Mouse (Mus musculus) frontal cortex, postnatal 14 days (tissue): ENCODE data around the gene Rpa2.
"Not testable (repeated sequence)": the region's sequence is repeated elsewhere in the genome, so short reads cannot be mapped to it uniquely, and the experiment has no call there.

Experiments used
- DNase-seq, 2 experiments: peaks; one replicate each; pipeline ENCODE4 v3.0.0; 2022; ENCODE audit warnings: low spot score in 2 of 2

The Rpa2 gene

DNA sequence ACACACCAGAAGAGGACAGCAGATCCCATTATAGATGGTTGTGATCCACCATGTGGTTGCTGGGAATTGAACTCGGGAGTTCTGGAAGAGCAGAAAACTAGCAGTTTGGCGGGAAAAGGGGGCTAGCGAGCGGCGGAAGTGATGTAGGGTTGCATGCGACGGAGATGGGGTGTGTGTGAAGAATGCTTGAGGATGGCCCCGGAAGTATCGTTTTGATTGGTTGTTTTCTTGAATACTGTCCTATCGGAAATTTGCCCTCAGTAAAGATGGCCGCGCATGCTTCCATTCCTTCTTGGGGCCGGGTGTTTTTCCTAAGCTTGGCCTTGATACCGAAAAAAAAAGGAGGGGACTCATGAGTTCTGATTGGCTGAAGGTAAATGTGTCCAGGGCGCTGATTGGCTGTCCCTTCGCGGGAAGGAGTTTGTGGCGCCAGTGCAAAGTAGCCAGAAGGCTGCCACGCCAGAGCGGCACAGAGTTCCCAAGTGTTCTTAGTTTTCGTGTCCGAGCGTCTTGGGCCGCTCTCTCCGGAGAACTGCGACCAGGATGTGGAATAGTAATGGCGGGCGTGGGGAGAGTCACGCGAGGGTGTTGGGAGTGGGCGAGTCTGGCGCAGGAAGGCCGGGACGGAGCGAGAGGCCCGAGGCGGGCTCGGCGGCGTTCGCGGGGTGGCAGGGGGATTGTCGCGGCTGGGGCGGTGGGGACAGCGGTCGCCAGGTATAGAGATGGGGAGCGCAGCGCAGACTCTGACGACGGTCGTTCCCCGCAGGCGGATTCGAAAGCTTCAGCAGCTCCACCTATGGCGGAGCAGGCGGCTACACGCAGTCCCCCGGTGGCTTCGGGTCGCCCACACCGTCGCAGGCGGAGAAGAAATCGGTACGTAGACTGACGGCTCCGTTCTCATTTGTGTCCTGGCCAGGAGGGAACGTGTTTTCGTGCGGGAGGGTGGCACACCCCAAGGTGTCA lies at the start of gene Rpa2:
Gene Rpa2 (plus strand): TSS at position 419 of the 963 bp plus-strand sequence.
- peak; percentile 98 to 99 for DNase-seq

DNA sequence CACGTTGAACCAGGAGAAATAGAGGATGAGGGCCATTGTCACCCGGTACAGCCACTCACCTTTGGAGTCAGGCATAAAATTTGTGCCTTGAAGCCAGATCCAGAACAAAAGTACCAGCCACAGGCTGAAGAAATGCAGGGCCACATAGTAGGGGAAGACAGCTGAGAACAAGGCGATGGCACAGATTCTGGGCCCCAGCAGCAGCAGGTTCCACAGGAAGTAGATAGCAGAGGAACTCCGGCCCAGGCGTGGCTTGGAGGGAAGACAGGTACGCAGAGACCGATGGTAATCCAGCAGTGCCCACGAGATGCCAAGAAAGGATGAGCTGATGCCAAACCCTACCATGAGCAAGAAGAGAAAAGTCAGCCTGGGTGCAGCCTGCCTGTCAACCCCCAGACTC lies 39.9 kb upstream of the Rpa2 start:
- no peak for DNase-seq

GRCm38 (mm10) chr4:132731616-132732015 lies 36.5 kb upstream of the Rpa2 start:
- no peak for DNase-seq

DNA sequence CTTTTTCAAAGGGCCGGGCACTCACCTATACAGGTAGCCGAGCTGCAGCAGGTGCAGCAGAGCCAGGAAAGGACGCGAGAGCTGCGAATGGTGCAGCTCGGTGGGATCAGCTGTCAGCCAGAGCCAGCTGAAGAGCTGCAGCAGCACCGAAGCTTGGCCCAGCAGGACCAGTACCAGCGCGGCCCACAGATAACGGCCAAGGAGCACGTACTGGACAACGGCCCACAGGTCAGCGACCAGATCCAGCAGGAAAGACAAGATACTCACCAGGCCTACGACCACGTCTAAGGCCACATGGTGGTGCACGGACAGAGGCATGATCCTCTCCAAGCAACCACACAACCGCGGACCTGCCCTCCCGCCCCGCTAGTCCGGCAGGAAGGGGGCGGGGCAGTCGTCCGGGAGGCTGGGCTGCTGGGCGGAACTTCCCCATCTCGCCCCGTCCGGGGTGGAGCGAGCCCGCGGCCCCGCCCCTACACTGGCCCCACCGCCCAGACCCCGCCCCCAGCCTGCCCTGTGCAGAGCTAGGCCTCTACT lies 35.9 kb upstream of the Rpa2 start, which contains the start of gene Xkr8:
Gene Xkr8 (minus strand): TSS at position 399 of the 537 bp plus-strand sequence.
- DNase-seq: peak; percentile 41 to 49

- DNase-seq: no peak
These were observed 34.9 kb upstream of the Rpa2 start for GRCm38 (mm10) chr4:132733071-132733770.

GRCm38 (mm10) chr4:132734766-132735165 lies 33.4 kb upstream of the Rpa2 start:
- no peak for DNase-seq

GRCm38 (mm10) chr4:132735389-132735788 lies 32.7 kb upstream of the Rpa2 start:
- DNase-seq: no peak

GRCm38 (mm10) chr4:132735894-132736293 lies 32.2 kb upstream of the Rpa2 start:
- no peak for DNase-seq

DNA sequence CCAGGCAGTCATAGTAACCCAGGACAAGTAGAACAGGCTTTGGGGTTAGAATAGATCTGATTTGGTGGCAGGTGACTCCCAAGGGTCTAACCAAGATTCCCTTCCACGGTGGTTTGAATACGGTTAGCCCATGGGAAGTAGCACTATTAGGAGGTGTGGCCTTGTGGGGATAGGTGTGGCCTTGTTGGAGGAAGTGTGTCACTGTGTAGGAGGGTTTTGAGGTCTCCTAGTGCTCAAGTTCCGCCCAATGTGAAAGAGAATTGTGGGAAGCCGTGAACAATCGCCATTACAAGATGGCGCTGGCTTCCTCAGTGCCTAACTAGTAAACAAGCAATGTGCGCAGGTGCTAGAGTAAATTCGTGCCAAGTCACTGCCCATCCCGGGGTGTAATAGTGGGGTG lies 31.0 kb upstream of the Rpa2 start:
- not testable (repeated sequence) for DNase-seq

DNA sequence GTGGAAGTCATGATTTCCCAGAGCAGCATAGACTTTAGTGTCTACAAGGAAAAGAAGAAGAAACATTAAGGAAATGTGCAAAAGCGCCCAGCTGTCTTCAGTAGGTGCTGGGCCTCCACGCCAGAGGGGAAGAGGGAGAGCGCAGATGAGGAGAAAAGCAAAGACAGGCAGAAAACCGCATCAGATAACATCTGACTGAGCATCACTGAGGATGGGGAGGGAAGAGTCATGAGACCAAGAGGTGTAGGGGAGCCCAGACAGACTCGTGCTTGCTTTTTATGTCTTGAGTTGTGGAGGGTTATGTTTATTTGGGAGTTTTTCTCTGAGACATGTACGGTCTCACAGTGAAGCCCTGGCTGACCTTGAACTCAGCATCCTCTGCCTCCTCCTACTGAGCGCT lies 26.6 kb upstream of the Rpa2 start:
- DNase-seq: no peak

GRCm38 (mm10) chr4:132743992-132744911 lies 23.9 kb upstream of the Rpa2 start:
- DNase-seq: peak; percentile 40 to 65

GRCm38 (mm10) chr4:132746911-132747517 lies 21.1 kb upstream of the Rpa2 start:
- DNase-seq: no peak

- no peak for DNase-seq
These were observed 20.4 kb upstream of the Rpa2 start for GRCm38 (mm10) chr4:132747664-132748259.

- DNase-seq: no peak
These were observed 19.4 kb upstream of the Rpa2 start for GRCm38 (mm10) chr4:132748778-132749177.

- DNase-seq: no peak
These were observed 18.7 kb upstream of the Rpa2 start for GRCm38 (mm10) chr4:132749258-132749982.

DNA sequence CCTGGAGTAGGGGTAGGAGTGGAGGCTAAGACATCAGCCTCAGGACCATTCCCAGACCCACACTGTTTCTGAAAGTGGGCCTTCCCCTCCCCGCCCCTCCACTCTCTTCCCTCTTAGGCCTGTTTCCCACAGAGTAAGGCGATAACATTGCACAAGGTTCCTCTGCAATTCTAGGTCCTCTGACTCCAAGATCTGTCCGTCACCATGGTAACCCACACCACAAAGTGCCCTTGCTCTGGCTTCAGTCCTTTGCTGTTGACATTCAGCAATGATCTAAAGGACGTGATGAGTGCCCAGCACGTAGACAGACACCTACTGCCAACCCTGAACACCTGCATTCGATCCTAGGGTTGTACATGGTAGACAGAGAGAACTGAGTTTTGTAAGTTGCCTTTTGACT lies 15.1 kb upstream of the Rpa2 start:
- DNase-seq: no peak

- DNase-seq: peak; percentile 60 to 61
These were observed 11.2 kb upstream of the Rpa2 start, which contains the start of gene Smpdl3b for GRCm38 (mm10) chr4:132756974-132757373. Smpdl3b (minus strand) TSS chr4:132757252.

DNA sequence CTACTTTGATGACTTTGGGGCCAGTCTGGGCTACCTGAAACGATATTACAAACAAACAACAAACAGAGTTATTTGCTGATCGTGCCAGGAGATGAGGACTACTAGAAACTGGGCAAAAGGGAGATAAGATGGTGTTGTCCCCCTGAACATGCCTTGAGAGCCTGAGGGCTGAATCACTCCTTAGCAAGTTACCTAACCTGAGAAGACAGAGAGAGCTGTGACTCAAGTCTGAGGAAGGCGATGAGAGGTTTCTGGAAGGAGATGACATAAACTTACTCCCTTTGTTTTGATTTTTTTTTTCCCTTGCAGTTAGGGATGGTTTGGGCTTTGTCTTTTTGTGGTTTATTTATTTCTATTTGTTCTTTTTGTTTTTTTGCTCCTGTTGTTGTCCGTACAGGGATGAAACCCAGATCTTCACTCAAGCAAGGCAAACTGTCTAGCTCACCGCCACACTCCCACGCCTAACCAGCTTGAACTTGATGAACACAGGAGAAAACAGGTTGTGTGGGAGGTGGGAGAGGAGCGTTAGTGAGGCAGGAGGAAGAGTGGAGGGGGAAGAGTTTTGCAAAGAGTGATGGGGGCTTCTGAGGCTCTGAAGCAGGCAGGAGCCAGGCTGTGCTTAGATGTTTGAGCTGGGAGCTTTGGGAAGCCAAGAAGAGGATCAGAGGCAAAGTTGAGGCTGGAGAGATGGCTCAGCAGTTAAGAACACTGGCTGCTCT lies 10.3 kb upstream of the Rpa2 start:
- DNase-seq: no peak

DNA sequence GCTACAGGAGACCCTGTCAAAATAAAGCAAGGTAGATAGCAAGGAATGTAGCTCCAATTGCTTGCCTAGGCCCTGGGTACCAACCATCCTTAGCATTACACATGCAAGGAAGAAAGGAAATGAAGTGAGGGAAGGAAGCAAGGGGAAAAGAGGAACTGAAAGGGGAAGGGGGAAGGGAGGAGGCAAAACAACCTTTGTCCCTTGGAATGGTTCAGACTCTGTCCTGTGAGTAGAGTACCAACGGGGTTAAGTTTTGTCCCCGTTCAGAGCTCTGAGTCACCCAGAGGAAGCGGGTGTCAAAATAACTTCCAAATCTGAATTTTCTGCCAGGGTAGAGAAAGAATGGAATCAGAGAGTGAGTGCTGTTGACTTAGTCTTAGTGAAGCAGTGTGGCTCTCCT lies 7.8 kb upstream of the Rpa2 start:
- DNase-seq: no peak
